Mouse (Mus musculus) heart, postnatal 36 days (tissue): Measurements from ENCODE around the gene Skap2. TPM values are rescaled to one million over a fixed set of nuclear protein-coding genes. Genes with fewer than 3 reads are reported as not detected.

ENCODE experiments used
- DNase-seq, 2 experiments: peaks; one replicate each; pipeline ENCODE4 v3.0.0; 2021 to 2022
- intact Hi-C: fragments of 180-260 bp; cut with DNase I; formaldehyde crosslinking; loops from one replicate; pipeline ENCODE4 v1.15.1; 2025
- total RNA-seq, 2 experiments: library from RNA; stranded (reverse); gene quantifications; 2 replicates each; pipeline ENCODE4 v1.2.3; 2021

Gene Skap2
- 1 to 10 TPM; 8.0 to 8.2 TPM for total RNA-seq

DNA sequence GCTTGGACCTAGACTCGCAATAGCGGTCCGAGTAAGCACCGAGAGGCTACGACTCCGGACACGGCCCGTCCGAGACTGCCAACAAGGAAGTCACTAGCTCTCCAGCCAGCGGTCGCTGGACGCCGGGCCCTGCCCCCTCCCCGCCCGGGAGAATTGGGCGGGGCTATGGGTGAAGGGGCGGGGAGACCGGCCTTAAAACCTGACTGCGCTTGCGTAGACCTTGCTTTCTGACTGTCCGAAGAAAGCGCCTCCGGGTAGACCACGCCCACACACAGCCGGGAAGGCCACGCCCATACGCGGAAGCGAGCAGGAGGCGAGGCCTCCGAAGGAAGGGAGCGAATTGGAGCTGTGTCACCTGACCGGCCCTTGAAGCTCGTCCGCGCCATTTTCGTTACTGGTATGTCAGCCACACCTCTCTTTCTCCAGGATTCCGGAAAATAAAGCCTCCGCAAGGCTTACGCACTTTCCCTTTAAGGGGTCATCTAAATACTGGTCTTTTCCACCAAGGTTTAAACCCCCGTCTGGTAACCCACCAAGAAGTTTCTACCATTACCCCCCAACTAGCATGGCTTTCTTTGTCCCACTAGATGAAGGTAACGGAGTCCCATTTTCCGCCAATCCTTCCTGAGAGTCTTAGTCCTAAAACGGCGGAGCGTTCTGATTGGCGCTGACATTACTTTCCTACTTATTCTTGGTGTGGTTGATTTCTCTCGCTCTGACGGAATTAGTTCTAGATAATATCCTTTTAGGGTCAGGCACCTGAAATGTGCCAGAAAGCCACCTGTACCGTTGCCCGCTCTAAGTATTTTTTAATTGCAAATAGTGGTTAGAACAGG, at the start of gene Skap2:
Skap2 (minus strand) TSS at position 141 of the 836 bp plus-strand sequence.
- peak; percentile 98 to 99 for DNase-seq
- intact Hi-C loops: loop anchor here (5.0 kb wide), 4 partner anchors 75 to 835 kb away; partner anchors contain the start of gene Hoxa1

DNA sequence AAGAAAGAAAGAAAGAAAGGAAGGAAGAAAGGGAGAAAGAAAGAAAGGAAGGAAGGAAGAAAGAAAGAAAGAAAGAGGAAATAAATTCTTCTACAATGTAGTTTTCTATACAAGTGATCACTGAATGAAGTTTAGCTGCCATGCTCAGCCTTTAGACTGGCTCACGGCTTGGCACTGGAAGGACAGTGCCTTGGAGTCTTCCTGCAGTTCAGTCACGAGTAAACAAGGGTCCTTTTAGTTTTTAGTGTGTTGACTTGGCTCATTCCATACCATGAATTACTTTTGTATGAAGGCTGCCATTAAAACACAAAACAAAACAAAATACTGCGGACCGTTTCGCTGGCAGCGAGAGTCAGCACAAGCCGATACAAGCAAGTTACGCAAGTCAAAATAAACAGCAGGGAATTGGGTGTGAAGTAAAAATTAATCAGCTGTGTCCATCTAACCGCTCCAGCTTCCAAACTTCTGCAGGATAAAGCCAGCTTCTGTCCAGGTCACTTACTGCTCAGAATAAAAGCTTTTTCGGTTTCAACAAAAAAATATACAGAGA, 46.6 kb upstream of the Skap2 start:
- no peak for DNase-seq
- intact Hi-C loops: no loop called here

DNA sequence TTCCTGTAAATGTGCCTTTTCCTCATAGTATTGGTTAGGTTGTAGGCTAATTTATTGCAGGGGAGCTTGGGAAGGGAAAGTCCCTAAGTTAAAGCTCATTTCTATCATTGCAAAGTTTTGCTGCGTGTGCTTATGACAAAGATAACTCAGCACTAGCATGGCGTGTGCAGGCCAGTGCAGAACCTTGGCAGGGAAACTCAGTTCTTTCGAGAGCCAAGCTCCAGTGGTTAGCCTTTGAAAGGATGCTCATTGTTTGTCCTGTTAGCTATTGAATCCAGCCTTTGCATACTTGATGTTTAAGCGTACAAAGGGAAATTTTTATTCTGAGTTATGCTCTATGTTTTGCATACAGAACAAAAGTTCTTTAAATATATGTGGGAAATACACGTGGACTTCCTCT, 45.8 kb upstream of the Skap2 start:
- intact Hi-C loops: no loop called here
- DNase-seq: no peak

DNA sequence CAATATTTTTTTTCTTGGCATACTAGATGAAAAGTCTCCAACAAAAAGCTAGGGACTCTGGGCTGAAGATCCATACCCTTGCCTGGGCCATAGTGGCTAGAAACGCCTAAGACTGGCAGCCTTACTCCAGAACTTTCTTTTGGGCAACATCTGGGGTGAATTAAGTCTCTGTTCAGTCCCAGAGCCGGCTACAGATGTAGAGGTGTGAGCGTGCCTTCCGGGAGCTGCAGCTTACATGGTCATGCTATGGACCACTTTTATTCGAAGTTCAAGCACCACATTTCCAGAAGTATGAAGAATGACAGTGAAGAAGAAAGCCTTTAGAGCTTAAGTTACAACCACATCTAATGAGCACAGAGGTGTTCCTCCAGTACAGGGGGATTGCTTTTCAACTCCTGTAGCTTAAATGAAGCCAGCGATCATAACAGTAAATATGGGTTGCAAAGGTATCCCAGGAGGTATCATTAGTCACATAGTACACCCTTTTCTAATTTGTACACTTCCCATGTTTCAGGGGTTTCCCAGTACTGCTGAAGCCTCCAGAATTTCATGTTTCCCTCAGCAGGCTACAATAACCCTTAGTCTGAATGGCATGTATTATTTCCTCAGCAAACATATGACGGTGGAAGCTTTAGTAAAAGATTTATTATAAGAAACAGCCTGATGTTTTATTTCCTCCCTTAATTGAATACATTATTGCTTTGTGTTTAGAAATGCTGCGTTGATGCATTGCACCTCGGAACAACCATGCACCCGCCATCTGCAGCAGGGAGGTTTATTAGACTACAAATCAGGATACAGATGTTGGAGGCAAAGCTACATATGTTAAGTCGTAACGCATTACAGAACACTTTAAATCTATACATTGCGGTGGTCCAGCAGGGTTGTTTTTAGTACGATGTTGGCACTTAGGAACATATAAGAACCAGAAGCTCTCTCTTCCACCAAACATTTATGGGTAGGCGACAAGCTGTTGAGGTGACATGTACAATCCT, 41.5 kb upstream of the Skap2 start:
- DNase-seq: no peak
- intact Hi-C loops: no loop called here

DNA sequence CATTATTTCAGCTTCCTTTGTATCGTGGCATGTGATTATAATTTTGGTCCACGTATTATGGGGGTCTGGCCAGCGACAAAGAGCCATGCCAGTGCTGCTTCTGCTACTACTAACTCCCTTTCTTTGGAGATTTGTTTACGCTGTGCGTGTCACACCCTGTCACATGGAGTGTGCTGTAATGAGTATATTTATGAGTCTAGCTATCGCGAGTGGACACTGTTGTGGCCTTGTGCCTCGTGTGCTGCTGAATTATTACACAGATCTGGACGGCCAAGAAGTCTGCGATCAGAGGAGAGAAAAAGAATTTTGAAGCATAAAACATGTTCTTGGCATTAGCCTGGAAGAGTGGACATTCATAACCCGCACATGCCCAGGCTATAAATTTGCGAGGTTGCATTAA, 37.7 kb upstream of the Skap2 start:
- intact Hi-C loops: no loop called here
- no peak for DNase-seq

DNA sequence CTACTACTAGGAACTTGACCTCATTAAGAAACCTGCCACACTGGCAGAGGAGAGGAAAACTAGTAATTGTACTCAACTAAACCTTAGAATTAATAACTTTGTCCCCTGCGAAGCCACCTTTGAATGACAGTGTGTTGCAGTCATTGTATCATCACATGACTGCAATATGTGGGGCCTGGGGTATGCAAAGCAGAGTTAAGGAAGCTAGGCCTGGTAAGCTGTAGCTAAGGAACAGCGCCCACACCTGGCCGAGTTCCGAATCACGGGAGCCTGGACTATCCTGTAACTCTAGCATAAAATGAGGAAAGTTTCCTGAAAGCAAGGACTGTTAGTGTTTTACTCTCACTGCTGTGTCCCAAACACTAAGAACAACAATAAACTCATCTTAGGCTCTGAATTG, 33.2 kb upstream of the Skap2 start:
- peak in 1 of 2 experiments; percentile 13 for DNase-seq
- intact Hi-C loops: no loop called here

DNA sequence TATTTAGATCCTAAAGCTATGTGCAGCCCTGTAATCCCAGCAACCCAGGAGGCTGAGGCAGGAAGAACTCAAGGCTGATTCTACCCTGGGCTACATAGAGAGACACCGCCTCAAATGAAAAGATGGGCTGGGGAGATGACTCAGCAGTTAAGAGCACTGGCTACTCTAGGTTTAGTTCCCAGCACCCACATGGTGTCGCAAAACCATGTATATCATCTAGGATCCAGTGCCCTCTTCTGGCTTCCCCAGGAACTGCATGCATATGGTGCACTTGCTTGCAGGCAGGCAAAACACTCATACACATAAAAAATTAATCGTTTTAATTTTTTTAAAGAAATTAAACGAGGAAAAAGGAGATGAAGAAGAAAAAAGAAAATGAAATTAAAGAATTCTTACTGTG, 23.7 kb upstream of the Skap2 start:
- intact Hi-C loops: no loop called here
- peak in 1 of 2 experiments; percentile 8 for DNase-seq

DNA sequence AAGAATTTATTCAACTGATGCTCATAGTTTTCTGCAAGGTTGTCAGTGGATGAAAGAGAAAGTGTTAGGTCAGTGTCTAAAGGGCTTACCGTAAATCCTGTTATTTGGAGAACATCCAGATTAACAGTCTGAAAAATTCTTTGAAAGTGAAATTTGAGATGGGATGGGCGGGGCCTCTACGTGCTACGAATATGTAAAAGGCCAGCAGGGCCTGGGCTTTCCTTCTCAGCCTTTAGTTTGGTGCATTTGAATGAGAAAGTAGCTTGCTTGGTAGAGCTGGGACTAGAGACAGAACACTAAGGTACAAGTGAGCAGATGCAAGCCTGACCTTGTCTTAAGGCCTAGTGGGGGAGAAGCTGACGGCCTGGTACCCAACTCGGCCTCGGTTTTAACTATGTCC, 18.8 kb upstream of the Skap2 start:
- DNase-seq: no peak
- intact Hi-C loops: no loop called here

DNA sequence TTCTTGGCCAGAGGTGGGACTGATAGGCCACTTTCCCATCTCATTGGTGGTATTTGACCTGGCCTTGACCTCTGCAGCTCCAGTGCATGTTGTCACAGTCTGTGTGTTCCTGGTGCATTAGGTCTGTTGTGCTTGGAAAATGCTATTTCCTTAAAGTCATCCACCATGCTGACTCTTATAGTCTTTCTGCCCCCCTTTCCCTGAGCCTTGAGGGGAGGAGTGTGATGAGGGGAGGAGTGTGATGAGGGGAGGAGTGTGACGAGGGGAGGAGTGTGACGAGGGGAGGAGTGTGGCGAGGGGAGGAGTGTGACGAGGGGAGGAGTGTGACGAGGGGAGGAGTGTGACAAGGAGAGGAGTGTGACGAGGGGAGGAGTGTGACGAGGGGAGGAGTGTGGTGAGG, 15.8 kb upstream of the Skap2 start:
- intact Hi-C loops: no loop called here
- DNase-seq: no peak

DNA sequence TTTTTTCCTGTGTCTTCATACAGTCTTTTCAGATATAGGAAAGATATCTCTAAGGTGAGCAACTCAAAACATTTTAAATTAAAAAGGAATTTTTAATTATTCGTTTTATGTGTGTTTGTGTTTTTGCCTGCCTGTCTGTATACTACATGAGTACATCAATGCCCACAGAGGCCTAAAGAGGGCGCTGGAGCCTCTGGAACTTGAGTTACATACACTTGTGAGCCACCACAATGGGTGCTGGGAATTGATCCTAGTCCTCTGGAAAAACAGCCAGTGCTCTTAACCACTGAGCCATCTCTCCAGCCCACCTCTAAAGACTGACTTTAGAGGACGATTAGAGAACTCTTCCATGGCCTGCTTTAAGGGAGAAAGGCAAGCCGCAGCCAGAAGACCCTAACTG, 14.8 kb upstream of the Skap2 start:
- intact Hi-C loops: no loop called here
- no peak for DNase-seq

DNA sequence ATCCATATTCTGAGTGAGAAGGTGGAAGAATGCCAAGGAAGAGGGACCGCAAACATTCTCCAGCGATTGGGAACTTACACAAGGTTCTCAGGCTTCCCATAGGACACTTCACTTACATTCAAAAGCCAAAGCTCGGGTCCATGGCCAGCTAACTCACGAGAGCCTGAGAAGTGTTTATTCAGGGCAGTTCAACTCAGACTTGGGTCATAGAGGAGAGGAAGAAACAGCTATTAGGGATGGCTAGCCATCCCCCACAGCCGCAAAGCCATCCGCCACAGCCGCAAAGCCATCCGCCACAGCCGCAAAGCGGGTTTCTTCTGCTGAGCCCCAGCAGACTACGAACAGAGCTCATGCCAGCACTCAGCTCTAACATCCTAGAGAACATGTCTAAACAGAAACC, 13.9 kb upstream of the Skap2 start:
- DNase-seq: no peak

DNA sequence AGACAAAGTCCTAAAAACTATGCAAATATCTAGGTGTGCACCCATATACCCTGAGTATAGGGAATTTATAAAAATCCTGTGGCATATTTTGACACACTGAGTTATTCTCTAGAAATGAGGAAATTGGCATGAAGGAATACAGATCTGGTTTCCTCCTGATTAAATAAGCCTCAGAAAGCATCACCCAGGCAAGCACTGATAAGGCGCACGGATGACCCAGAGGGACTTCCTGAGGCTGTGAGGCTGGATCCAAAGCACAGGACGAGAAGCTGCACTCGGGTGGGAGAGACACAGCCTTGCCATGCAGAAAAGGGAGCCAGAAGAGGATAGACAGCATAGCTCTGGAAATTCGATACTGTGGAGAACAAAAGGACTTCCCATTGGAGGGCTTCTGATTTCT, 12.4 kb upstream of the Skap2 start:
- intact Hi-C loops: no loop called here
- DNase-seq: no peak

More for the DNA sequence above, 13.9 kb upstream of the Skap2 start:
- intact Hi-C loops: no loop called here

DNA sequence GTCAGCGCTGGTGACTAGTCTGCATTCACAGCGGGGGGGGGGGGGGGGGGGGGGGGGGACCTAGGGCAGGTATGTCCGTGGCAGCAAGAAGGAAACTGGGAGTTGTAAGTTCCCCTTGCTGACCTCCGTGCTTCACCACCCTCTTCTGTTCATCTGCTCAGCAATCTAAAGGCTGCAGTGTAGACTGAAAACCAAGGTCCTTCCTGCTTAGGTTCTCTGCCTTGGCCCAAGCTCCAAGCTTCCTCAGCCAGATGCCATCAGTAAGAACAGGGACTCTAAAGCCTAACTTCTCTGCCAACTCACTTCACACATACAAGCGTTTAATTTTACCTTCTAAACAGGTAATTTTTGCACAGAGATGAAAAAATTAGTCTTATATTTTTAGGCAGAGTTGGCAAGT, 10.0 kb upstream of the Skap2 start:
- intact Hi-C loops: no loop called here
- no peak for DNase-seq

DNA sequence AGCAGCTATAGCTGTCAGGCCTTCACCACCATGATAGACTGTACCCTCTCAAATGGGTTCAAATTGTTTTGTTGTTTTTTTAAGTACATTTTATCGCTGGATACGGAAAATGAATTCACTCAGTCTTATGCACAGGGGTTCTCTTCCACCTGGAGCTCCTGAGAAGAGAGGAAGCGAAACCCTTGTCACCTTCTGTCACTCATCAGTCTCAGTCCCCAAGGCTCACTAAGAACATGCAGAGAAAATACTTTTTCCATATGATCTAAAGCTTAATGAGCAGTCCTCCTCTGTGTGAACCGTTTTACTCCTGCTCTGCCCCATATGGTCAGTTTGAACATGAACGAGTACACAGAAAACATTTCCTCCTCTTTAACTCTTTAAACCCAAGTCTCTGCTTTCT, 7.9 kb upstream of the Skap2 start:
- DNase-seq: no peak
- intact Hi-C loops: no loop called here

DNA sequence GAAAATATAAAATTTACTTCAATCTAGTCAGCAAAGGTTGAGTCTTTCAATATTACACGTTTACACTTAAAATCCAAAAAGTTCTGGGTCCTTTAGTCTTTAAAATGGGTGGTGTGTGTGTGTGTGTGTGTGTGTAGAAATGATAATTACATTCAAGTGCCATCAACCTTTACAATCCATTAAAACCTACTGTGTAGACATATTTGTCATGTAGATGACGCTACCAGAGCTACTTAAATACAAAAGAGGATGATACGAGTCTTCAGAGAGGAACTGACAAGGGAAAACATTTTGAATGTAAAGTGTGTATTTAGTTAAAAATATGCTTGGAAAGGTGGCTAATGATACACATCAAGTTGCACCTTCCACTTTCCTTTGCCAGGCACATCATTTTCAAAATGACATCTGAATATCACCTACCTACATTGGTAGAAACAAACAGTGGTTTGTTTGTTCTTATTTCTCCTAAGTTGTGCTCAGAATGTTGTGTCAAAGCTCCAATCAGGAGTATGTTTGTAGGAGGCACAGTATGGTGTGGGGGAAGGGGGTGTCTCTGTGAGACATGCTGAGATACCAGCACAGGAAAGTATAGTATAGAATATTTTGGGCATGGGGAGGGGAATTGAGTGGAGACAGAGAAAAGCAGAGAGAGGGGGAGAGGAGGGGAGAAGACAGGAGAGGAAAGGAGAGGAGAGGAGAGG, 1.0 kb upstream of the Skap2 start:
- intact Hi-C loops: loop anchor here (5.0 kb wide), 4 partner anchors 74 to 836 kb away; partner anchors contain the start of gene Hoxa1
- DNase-seq: no peak

DNA sequence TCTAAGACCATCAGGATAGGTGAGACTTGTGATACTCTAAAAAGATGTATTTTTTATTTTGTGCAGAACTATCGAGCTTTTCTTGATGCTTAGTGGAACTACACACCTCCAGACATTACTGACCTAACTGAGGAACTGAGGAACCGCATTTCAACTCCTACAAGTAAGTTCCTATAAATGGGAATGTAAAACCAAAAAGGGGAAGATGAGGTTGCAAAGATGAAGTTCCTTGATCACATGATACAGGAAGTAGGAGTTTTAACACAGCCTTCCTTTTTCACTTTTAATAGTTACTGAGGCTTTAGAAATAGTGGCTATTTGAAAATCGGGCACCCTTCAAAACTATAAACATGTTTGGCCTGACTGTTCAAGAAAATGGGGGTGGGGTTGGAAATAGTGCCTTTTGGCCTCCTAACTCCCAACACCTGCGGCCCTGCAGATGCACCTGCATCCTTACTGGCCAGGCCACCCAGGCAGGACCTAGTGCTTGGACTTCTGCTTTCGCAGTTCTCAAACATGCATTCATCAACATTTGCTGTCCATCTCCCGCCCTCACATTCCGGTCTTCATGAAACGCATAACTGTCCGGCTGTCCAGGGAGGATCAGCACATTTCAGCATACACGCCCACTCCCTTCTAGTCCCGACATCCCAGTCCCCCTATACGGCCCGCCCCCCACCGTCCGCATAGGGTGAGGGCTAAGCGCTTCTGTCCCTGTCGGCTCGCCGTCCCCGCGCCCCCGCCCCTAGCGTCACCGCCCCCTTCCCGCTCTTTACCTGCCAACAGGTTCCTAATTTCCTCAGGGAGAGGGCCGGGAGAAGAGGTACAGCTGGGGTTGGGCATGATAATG, 565 bp downstream of the Skap2 start:
- no peak for DNase-seq
- intact Hi-C loops: loop anchor here (5.0 kb wide), 4 partner anchors 76 to 834 kb away; partner anchors contain the start of gene Hoxa1

DNA sequence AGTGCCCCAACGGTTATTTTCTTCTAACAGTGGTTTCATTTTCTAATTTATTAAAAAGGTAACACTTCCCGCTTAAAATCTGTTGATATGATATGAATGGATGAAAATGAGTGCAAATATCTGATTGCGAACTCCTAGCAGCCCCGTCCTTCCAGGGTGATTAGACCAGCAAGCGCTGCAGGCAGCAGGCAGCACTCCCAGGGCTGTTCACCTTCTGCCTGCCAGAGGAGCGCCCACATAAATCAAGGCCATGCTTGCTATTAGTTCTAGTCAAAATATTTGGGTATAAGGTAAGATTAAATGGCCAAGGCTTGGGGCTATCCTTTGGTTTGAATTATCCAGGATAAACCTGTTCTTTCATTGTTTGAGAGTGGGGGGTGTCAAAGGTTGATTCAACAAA, 3.0 kb downstream of the Skap2 start:
- intact Hi-C loops: no loop called here
- no peak for DNase-seq

DNA sequence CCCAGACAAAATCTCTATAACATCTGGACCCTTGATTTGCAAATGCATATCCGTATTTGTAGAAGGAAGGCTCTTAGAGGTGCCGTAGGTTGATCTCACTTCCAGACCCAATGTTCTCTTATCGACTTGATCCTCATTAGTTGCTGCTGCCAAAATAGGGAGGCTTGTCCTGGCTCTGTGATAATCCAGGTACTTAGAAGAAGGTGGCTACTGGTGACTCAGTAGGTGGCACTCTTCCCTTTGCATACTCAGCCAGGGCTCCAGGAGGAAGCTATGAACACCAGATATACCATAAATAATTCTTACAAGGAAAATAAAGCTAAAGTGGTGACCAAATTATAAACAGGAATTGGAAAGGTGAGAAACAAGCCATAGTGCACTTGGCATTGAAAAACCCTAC, 3.6 kb downstream of the Skap2 start:
- intact Hi-C loops: no loop called here
- DNase-seq: no peak

DNA sequence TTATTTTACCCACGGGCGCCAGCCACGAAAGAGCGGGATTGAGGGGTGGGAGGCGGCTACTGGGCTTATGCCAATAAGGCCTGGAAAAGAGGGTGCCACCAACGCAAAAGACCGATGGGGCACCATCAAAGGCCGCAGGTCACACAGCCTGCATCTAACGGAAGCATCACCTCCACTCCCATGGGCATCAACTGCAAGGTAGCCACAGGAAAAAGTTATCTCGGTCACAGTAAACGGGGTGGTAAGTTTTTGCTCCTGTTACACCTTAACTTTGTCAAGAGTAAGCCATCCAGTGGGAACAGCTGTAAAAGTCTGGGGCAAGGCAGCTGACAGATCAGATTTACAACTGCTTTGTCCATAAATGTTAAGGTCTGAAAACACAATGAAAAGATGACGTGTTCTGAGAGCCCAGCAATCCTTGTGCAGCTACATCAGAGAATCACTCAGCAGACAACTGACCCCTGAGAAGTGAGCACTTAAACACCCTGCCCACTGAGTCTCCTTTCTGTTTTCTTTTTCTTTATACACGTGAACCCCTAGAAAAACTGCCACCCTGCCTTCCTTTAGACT, 5.6 kb downstream of the Skap2 start:
- no peak for DNase-seq
- intact Hi-C loops: no loop called here
